Mouse (Mus musculus) lung, adult 2 months (tissue): ENCODE results near the gene Atp1a1.

Experiments
- CTCF ChIP-seq: fragments of 200-500 bp; IDR thresholded peaks from 2 replicates; pipeline ENCODE4 v1.5.1; 2011; ENCODE audit warnings: mild to moderate bottlenecking, low read length, control low read depth; ENCODE audit not compliant: insufficient read depth
- POLR2A ChIP-seq: fragments of 200-500 bp; IDR thresholded peaks from 2 replicates; pipeline ENCODE4 v1.6.1; 2011; ENCODE audit warnings: low read depth, mild to moderate bottlenecking, control low read depth, low read length, borderline replicate concordance; ENCODE audit errors: extremely low read depth

- no peak for TF ChIP-seq CTCF
- TF ChIP-seq POLR2A: no peak
These were observed 7.5 kb upstream of the Atp1a1 start for GRCm38 (mm10) chr3:101611813-101612491.
